Mouse (Mus musculus) lung, postnatal 0 days (tissue): Measurements from ENCODE around the gene Oxld1.

Source experiments
- CTCF ChIP-seq: IDR thresholded peaks from 2 replicates; pipeline ENCODE4 v1.5.1; 2016; ENCODE audit warnings: antibody characterized with exemption, mild to moderate bottlenecking
- EP300 ChIP-seq: IDR thresholded peaks from 2 replicates; pipeline ENCODE4 v1.6.1; 2016; ENCODE audit warnings: antibody characterized with exemption, mild to moderate bottlenecking, control low read depth

DNA sequence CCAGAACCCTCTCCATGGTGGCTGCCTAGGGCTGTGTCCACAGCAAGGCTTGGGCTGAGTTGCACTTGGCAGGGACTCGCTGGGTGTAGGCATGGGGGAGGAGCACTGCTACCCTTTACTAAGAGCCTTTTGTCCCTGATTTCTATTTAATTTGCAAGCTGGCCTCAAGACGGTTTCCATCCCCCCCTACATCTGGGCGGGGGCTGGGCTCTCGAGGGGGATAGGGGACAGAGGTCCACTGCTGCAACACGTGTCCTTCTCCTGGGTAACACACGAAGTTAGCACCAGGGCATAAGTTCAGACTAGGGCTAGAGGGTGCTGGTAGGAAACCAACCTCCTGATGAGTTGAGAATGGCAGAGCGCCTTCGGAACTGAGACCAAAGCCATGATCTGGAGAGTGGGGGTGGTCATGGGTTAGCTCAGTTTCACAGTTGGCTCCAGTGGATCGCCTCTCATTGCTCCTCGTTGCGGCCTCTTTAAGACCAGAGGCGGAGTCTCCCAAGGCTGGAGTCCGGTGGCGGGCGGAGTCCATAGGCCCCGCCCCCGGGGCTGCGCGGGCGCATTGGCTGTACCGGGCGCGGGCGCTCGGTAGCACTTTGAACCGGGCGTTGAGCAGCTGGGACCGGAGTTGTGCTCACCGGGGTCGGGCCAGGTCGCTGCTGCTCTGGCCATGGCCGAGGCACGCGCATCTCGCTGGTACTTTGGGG lies 33.6 kb upstream of the Oxld1 start, which contains the start of gene Slc25a10:
- no peak for TF ChIP-seq CTCF
- no peak for TF ChIP-seq EP300
